15 mouse cellular contexts compared by ENCODE assay signal in the genomic region with DNA sequence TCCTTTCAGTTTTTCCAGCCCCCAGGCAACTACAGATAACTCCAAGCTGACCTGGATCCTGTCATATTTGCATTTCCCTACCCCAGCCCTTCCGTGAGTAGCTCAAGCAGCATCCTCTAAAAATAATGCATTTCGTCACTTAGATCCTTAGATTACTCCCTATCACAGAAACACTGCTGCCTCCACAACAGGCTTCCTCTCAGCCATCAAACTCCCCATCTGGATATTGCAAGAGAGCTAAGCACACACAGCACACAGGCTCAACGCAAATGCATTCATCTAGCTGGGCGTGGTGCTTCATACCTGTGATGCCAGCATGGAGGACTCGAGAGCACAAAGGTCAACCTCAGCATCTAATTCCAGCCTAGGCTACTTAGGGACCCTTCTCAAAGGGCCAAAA.
DNase-seq lines count a peak whose midpoint lies in the region; ATAC-seq lines count a peak whose summit lies in the region.
"Had no signal": no experiment of that assay in that cellular context is flagged by ENCODE, and none has a peak within 500 bp of the region (broad histone marks: within the 10 kb centered on the region; RNA-seq: fewer than 3 reads in every experiment).

No protein-coding gene starts in this region.

- H3K4me1 ChIP-seq in heart, embryonic 15.5 days (replicated peaks): 0 out of 2 replicates have a peak, but pooled peaks cover 3% of the 10 kb centered on the region

- no peaks in the 10 kb centered on the region for H3K9me3 ChIP-seq in heart, embryonic 15.5 days (replicated peaks)
- H3K9me3 ChIP-seq: forebrain, embryonic 12.5 days; intestine, embryonic 15.5 days had no signal

- no peaks in the 10 kb centered on the region for H3K36me3 ChIP-seq in heart, embryonic 15.5 days
- H3K36me3 ChIP-seq: forebrain, embryonic 12.5 days; intestine, embryonic 15.5 days had no signal

- DNase-seq in heart, postnatal 36 days: no peak
- peak; percentile 7 for DNase-seq in lung, postnatal 36 days
- DNase-seq in lung, postnatal 4 days: no peak
- peak; percentile 21 for DNase-seq in 416B (ENCODE audit: low read depth)
- DNase-seq in brain, adult 2 months (ENCODE audit: low read depth, low spot score): peak; percentile 68
- no peak for DNase-seq in adrenal gland, postnatal 36 days
- no peak for DNase-seq in gastrocnemius, postnatal 36 days
- DNase-seq: adrenal gland, postnatal 14 days; cerebellum, adult 11-12 months; heart, adult 11 months; heart, postnatal 10 days; liver, postnatal 0 days had no signal

- no peak for ATAC-seq in heart, embryonic 15.5 days (replicated peaks; ENCODE audit: insufficient number of reproducible peaks, insufficient read depth, low FRiP score, low read depth)
- ATAC-seq: intestine, embryonic 15.5 days; liver, postnatal 0 days had no signal

- H3K9ac ChIP-seq in heart, embryonic 15.5 days: no peak overlapping the region
- H3K9ac ChIP-seq: forebrain, embryonic 12.5 days; intestine, embryonic 15.5 days; liver, postnatal 0 days had no signal

- H3K27ac ChIP-seq in heart, embryonic 15.5 days: peak overlapping the region; percentile 5; the same call in 1 of the 2 replicates
- H3K27ac ChIP-seq: forebrain, embryonic 12.5 days; intestine, embryonic 15.5 days had no signal

- 57% methylated on average over 5 of the region's 5 CpGs for WGBS in heart, embryonic 15.5 days

- no peak overlapping the region for H3K4me3 ChIP-seq in heart, embryonic 15.5 days
- H3K4me3 ChIP-seq: forebrain, embryonic 12.5 days; intestine, embryonic 15.5 days had no signal

- H3K27me3 ChIP-seq in heart, embryonic 15.5 days: no peaks in the 10 kb centered on the region
- H3K27me3 ChIP-seq: forebrain, embryonic 12.5 days; intestine, embryonic 15.5 days had no signal

- no peak overlapping the region for H3K4me2 ChIP-seq in heart, embryonic 15.5 days
- H3K4me2 ChIP-seq: forebrain, embryonic 12.5 days; intestine, embryonic 15.5 days had no signal

- intact Hi-C loops in heart, postnatal 36 days (cut with DNase I): no loop called here
- intact Hi-C loops in gastrocnemius, postnatal 36 days (cut with DNase I): no loop called here

Comparison
In these comparisons a context has a peak if more than half of its experiments do, and no peak if none do; other contexts are left out.
1. DNase-seq: peak in lung, postnatal 36 days (single experiment), 416B (single experiment) and brain, adult 2 months (single experiment); none in heart, postnatal 36 days (0 of 2), lung, postnatal 4 days (0 of 2), adrenal gland, postnatal 36 days (0 of 2) and gastrocnemius, postnatal 36 days (0 of 2).